Mouse (Mus musculus) E14TG2a.4 (cell line): ENCODE results near the gene Ppm1h.
A peak's percentile ranks its signal among the peaks of the same experiment; 100 is the strongest.

Experiments
- CTCF ChIP-seq: conservative IDR thresholded peaks from 2 replicates; pipeline ENCODE4 v1.5.1; 2014; ENCODE audit warnings: low read length
- NANOG ChIP-seq: IDR thresholded peaks from 2 replicates; pipeline ENCODE4 v1.6.1; 2014; ENCODE audit warnings: borderline replicate concordance, low read length, mixed read lengths
- POU5F1 ChIP-seq: IDR thresholded peaks from 2 replicates; pipeline ENCODE4 v1.6.1; 2014; ENCODE audit warnings: low read length, borderline replicate concordance

DNA sequence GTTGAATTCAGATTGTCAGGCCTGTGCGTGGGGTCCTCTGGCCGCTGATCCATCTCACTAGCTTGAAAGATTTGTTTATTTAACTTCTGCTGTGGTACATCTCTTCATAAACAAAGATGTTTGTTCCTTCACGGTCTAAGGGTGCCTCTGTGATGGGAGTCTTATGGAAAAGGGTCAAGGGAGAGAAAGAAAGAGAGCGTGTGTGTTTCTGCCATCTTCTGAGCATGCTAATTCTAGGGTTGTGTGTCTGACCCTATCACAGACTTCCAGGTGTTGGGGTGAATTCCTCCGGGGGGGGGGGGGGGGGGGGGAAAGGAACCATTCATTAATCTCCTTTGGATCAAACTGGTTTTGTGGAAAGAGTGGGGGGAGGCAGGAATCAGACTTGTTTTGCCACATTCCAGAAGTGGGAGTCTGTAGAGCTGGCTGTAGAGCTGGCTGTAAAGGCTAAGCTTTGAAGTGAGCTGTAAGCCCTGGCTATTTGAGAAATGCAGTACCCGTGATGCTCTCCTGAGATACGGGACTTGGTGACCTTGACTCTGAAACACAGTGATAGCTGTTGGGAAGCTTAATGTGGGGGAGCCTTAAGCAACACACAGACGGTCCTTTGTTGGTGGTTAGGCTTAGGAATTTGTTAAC is 191.4 kb downstream of the Ppm1h start:
- 0 out of 2 replicates have a peak, but pooled peaks have one; percentile 1 for TF ChIP-seq CTCF
- no peak for TF ChIP-seq POU5F1
- TF ChIP-seq NANOG, result no peak
